Mouse (Mus musculus): Measurements from ENCODE around the gene Bmp2k. TPM values are rescaled to one million over a fixed set of nuclear protein-coding genes. Genes with fewer than 3 reads are reported as not detected.
A peak's percentile ranks its signal among the peaks of the same experiment; 100 is the strongest.

The Bmp2k gene
- polyA plus RNA-seq, 1 experiment from 2014 or later, result 10.1 TPM

- H3K9ac ChIP-seq, result no peak overlapping the region
- H3K27ac ChIP-seq, result no peak overlapping the region
- peaks cover 72% of the 10 kb centered on the region for H3K36me3 ChIP-seq
- H3K4me3 ChIP-seq (replicated peaks), result no peak overlapping the region
- no peaks in the 10 kb centered on the region for H3K9me3 ChIP-seq (replicated peaks)
- 88% methylated on average over 4 of the region's 4 CpGs for WGBS
- no peak overlapping the region for H3K4me2 ChIP-seq
- no peaks in the 10 kb centered on the region for H3K27me3 ChIP-seq
- no peaks in the 10 kb centered on the region for H3K4me1 ChIP-seq
- no peak for ATAC-seq (replicated peaks; ENCODE audit: low FRiP score)
Observed at GRCm38 (mm10) chr5:97065746-97066145, 68.3 kb downstream of the Bmp2k start.

GRCm38 (mm10) chr5:97075476-97076151 is 78.1 kb downstream of the Bmp2k start:
- Histone ChIP-seq H3K9me3 (replicated peaks) (no peaks in the 10 kb centered on the region), H3K4me2 (no peak overlapping the region), H3K36me3 (peaks cover 8% of the 10 kb centered on the region), H3K9ac (no peak overlapping the region), H3K27ac (no peak overlapping the region), H3K27me3 (no peaks in the 10 kb centered on the region), H3K4me3 (replicated peaks) (no peak overlapping the region), H3K4me1 (0 out of 2 replicates have a peak, but pooled peaks cover 2% of the 10 kb centered on the region)
- 74% methylated on average over 11 of the region's 11 CpGs for WGBS
- peak; percentile 59; the same call in 1 of the 2 replicates for ATAC-seq (replicated peaks; ENCODE audit: low FRiP score)

- WGBS, result 70% methylated on average over 5 of the region's 5 CpGs
- no peak overlapping the region for H3K4me2 ChIP-seq
- no peak overlapping the region for H3K9ac ChIP-seq
- 0 out of 2 replicates have a peak, but pooled peaks cover 2% of the 10 kb centered on the region for H3K4me1 ChIP-seq
- H3K27ac ChIP-seq, result no peak overlapping the region
- H3K4me3 ChIP-seq (replicated peaks), result no peak overlapping the region
- peak; percentile 59 for ATAC-seq (replicated peaks; ENCODE audit: low FRiP score)
- H3K27me3 ChIP-seq, result no peaks in the 10 kb centered on the region
- H3K36me3 ChIP-seq, result peaks cover 5% of the 10 kb centered on the region; the same call in 1 of the 2 replicates
- H3K9me3 ChIP-seq (replicated peaks), result no peaks in the 10 kb centered on the region
Observed at GRCm38 (mm10) chr5:97076167-97076566, 78.7 kb downstream of the Bmp2k start.

GRCm38 (mm10) chr5:97077676-97078075 is 80.2 kb downstream of the Bmp2k start:
- Histone ChIP-seq H3K9ac (no peak overlapping the region), H3K9me3 (replicated peaks) (no peaks in the 10 kb centered on the region), H3K4me1 (0 out of 2 replicates have a peak, but pooled peaks cover 2% of the 10 kb centered on the region), H3K4me2 (no peak overlapping the region), H3K27me3 (no peaks in the 10 kb centered on the region), H3K36me3 (peaks cover 9% of the 10 kb centered on the region), H3K27ac (no peak overlapping the region), H3K4me3 (replicated peaks) (no peak overlapping the region)
- no peak for ATAC-seq (replicated peaks; ENCODE audit: low FRiP score)
- WGBS, result 76% methylated on average over 7 of the region's 7 CpGs

- no peak overlapping the region for H3K4me3 ChIP-seq (replicated peaks)
- H3K27me3 ChIP-seq, result no peaks in the 10 kb centered on the region
- H3K4me1 ChIP-seq, result 0 out of 2 replicates have a peak, but pooled peaks cover 2% of the 10 kb centered on the region
- H3K4me2 ChIP-seq, result no peak overlapping the region
- ATAC-seq (replicated peaks; ENCODE audit: low FRiP score), result no peak
- WGBS, result 65% methylated on average over 5 of the region's 5 CpGs
- no peak overlapping the region for H3K9ac ChIP-seq
- H3K36me3 ChIP-seq, result peaks cover 12% of the 10 kb centered on the region
- H3K9me3 ChIP-seq (replicated peaks), result no peaks in the 10 kb centered on the region
- no peak overlapping the region for H3K27ac ChIP-seq
Observed at GRCm38 (mm10) chr5:97078641-97079040, 81.2 kb downstream of the Bmp2k start.

GRCm38 (mm10) chr5:97081481-97081880 is 84.0 kb downstream of the Bmp2k start:
- Histone ChIP-seq H3K36me3 (peaks cover 20% of the 10 kb centered on the region), H3K4me2 (no peak overlapping the region), H3K27ac (no peak overlapping the region), H3K27me3 (no peaks in the 10 kb centered on the region), H3K4me3 (replicated peaks) (no peak overlapping the region), H3K9me3 (replicated peaks) (no peaks in the 10 kb centered on the region), H3K9ac (no peak overlapping the region), H3K4me1 (0 out of 2 replicates have a peak, but pooled peaks cover 2% of the 10 kb centered on the region)
- 76% methylated on average over 3 of the region's 3 CpGs for WGBS
- ATAC-seq (replicated peaks; ENCODE audit: low FRiP score), result no peak

- H3K4me1 ChIP-seq, result 0 out of 2 replicates have a peak, but pooled peaks cover 2% of the 10 kb centered on the region
- no peaks in the 10 kb centered on the region for H3K27me3 ChIP-seq
- no peak overlapping the region for H3K4me2 ChIP-seq
- H3K9me3 ChIP-seq (replicated peaks), result no peaks in the 10 kb centered on the region
- no peak overlapping the region for H3K9ac ChIP-seq
- H3K4me3 ChIP-seq (replicated peaks), result no peak overlapping the region
- ATAC-seq (replicated peaks; ENCODE audit: low FRiP score), result no peak
- no peak overlapping the region for H3K27ac ChIP-seq
- 83% methylated on average over 6 of the region's 6 CpGs for WGBS
- peaks cover 36% of the 10 kb centered on the region for H3K36me3 ChIP-seq
Observed at GRCm38 (mm10) chr5:97083701-97084100, 86.2 kb downstream of the Bmp2k start.

GRCm38 (mm10) chr5:97084541-97084940 is 87.1 kb downstream of the Bmp2k start:
- no peak for ATAC-seq (replicated peaks; ENCODE audit: low FRiP score)
- no peak overlapping the region for H3K9ac ChIP-seq

GRCm38 (mm10) chr5:97085071-97085470 is 87.6 kb downstream of the Bmp2k start:
- H3K4me3 ChIP-seq (replicated peaks), result no peak overlapping the region
- H3K36me3 ChIP-seq, result peaks cover 38% of the 10 kb centered on the region
- H3K4me2 ChIP-seq, result no peak overlapping the region
- H3K27me3 ChIP-seq, result no peaks in the 10 kb centered on the region
- ATAC-seq (replicated peaks; ENCODE audit: low FRiP score), result no peak
- WGBS, result 96% methylated on average over 6 of the region's 6 CpGs
- H3K9ac ChIP-seq, result no peak overlapping the region
- H3K9me3 ChIP-seq (replicated peaks), result no peaks in the 10 kb centered on the region
- peaks cover 3% of the 10 kb centered on the region; the same call in 1 of the 2 replicates for H3K4me1 ChIP-seq
- no peak overlapping the region for H3K27ac ChIP-seq

More at GRCm38 (mm10) chr5:97084541-97084940, 87.1 kb downstream of the Bmp2k start:
- Histone ChIP-seq H3K9me3 (replicated peaks) (no peaks in the 10 kb centered on the region), H3K4me2 (no peak overlapping the region), H3K4me1 (no peaks in the 10 kb centered on the region), H3K36me3 (peaks cover 37% of the 10 kb centered on the region), H3K27me3 (no peaks in the 10 kb centered on the region), H3K4me3 (replicated peaks) (no peak overlapping the region), H3K27ac (no peak overlapping the region)
- 92% methylated on average over 4 of the region's 4 CpGs for WGBS

- Histone ChIP-seq H3K9ac (no peak overlapping the region), H3K4me1 (peaks cover 5% of the 10 kb centered on the region; the same call in 1 of the 2 replicates), H3K27me3 (no peaks in the 10 kb centered on the region), H3K4me3 (replicated peaks) (no peak overlapping the region), H3K9me3 (replicated peaks) (no peaks in the 10 kb centered on the region), H3K36me3 (peaks cover 42% of the 10 kb centered on the region), H3K27ac (no peak overlapping the region), H3K4me2 (no peak overlapping the region)
- WGBS, result 89% methylated on average over 24 of the region's 24 CpGs
- ATAC-seq (replicated peaks; ENCODE audit: low FRiP score), result no peak
Observed at GRCm38 (mm10) chr5:97087030-97087630, 89.6 kb downstream of the Bmp2k start.

- Histone ChIP-seq H3K27me3 (no peaks in the 10 kb centered on the region), H3K36me3 (peaks cover 37% of the 10 kb centered on the region), H3K4me2 (no peak overlapping the region), H3K4me1 (peaks cover 5% of the 10 kb centered on the region; the same call in 1 of the 2 replicates), H3K27ac (no peak overlapping the region), H3K9me3 (replicated peaks) (no peaks in the 10 kb centered on the region), H3K9ac (no peak overlapping the region), H3K4me3 (replicated peaks) (no peak overlapping the region)
- ATAC-seq (replicated peaks; ENCODE audit: low FRiP score), result no peak
- WGBS, result 94% methylated on average over 16 of the region's 16 CpGs
Observed at GRCm38 (mm10) chr5:97087746-97088145, 90.3 kb downstream of the Bmp2k start.

GRCm38 (mm10) chr5:97088231-97088630 is 90.7 kb downstream of the Bmp2k start:
- Histone ChIP-seq H3K4me3 (replicated peaks) (no peak overlapping the region), H3K4me2 (no peak overlapping the region), H3K27ac (no peak overlapping the region), H3K36me3 (peaks cover 34% of the 10 kb centered on the region), H3K9ac (no peak overlapping the region), H3K4me1 (peaks cover 5% of the 10 kb centered on the region; the same call in 1 of the 2 replicates), H3K9me3 (replicated peaks) (no peaks in the 10 kb centered on the region), H3K27me3 (no peaks in the 10 kb centered on the region)
- 81% methylated on average over 6 of the region's 6 CpGs for WGBS
- ATAC-seq (replicated peaks; ENCODE audit: low FRiP score), result no peak
